Mouse (Mus musculus) hindbrain, postnatal 0 days (tissue): ENCODE data around the gene Snx4. TPM values are rescaled to one million over a fixed set of nuclear protein-coding genes. Genes with fewer than 3 reads are reported as not detected.

Experiments used
- ATAC-seq: fragments of 200-750 bp; cut with Nextera tagmentation; 2 replicates; pipeline ENCODE4 v1.8.0; 2017; ENCODE audit warnings: mild to moderate bottlenecking, moderate TSS enrichment, moderate library complexity
- DNase-seq: peaks from one replicate; pipeline ENCODE4 v3.0.0-alpha.2; 2015; ENCODE audit warnings: low spot score
- H3K27ac ChIP-seq: fragments of 300-500 bp; sonication (generic); 2 replicates; pipeline ENCODE4 v1.5.1; 2014; ENCODE audit warnings: mild to moderate bottlenecking
- H3K27me3 ChIP-seq: fragments of 300-500 bp; sonication (generic); 2 replicates; pipeline ENCODE4 v1.6.1; 2014; ENCODE audit warnings: low read length, mixed read lengths; ENCODE audit not compliant: insufficient read depth
- H3K36me3 ChIP-seq: fragments of 300-500 bp; sonication (generic); 2 replicates; pipeline ENCODE4 v1.6.1; 2014; ENCODE audit warnings: low read length, mixed read lengths; ENCODE audit not compliant: insufficient read depth
- H3K4me1 ChIP-seq: fragments of 300-500 bp; sonication (generic); 2 replicates; pipeline ENCODE4 v1.6.1; 2014; ENCODE audit warnings: antibody characterized with exemption, low read length, mixed read lengths; ENCODE audit not compliant: insufficient read depth
- H3K4me2 ChIP-seq: fragments of 300-500 bp; sonication (generic); 2 replicates; pipeline ENCODE4 v1.6.1; 2014; ENCODE audit warnings: low read depth, mild to moderate bottlenecking, low read length, moderate library complexity, mixed read lengths
- H3K4me3 ChIP-seq: fragments of 300-500 bp; sonication (generic); 2 replicates; pipeline ENCODE4 v1.5.1; 2014; ENCODE audit warnings: low read length
- H3K9ac ChIP-seq: fragments of 300-500 bp; sonication (generic); replicated peaks from 2 replicates; pipeline ENCODE4 v1.6.1; 2014; ENCODE audit warnings: mild to moderate bottlenecking, low read length, moderate library complexity, mixed read lengths
- H3K9me3 ChIP-seq: fragments of 300-500 bp; sonication (generic); 2 replicates; pipeline ENCODE4 v1.6.1; 2016; ENCODE audit warnings: low read length, mixed read lengths
- CTCF ChIP-seq: IDR thresholded peaks from 2 replicates; pipeline ENCODE4 v1.5.1; 2016; ENCODE audit warnings: antibody characterized with exemption, control low read depth, low read depth
- WGBS: fragments of 180-500 bp; shearing (Covaris S2); extraction: QIAGEN DNeasy Blood & Tissue Kit; methylation state at CpG from one replicate; pipeline ENCODE4 v1.1.7; 2014; 5-methylcytosine and 5-hydroxymethylcytosine counted together
- polyA plus RNA-seq: library from polyadenylated mRNA; unstranded; fragments of >200 nt; fragmentation: Nextera tagmentation; extraction: Ambion mirVana; gene quantifications from 2 replicates; pipeline ENCODE4 v1.2.1, GENCODE M21; 2015
- total RNA-seq: library from RNA; depleted of rRNA; stranded (reverse); fragments of >200 nt; gene quantifications from 2 replicates; pipeline ENCODE4 v1.2.3, GENCODE M21; 2014

Snx4 gene
- total and polyA plus RNA-seq, 2 experiments from 2014 or later: 46.4 to 103 TPM

DNA sequence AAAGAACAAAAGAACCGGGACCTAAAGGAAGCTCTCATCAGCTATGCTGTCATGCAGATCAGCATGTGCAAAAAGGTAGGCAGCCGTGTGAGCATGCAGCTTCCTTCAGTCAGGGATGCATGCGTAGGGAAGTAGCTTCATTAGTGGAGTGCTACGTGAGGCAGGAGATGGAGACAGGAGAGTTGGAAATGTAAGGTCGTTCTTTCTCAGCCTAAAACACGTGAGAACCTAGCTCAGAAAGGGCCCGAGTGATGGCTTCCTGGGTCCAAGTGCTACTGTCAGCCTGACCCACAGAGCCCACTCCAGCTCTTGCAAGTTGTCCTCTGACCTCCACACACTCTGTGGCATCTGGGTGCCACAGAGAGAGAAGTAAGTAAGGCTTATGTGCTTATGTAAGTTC, 43.4 kb downstream of the Snx4 start:
- no peak for TF ChIP-seq CTCF
- WGBS: 96% methylated on average over 7 of the region's 7 CpGs
- H3K27ac ChIP-seq: no peak overlapping the region
- peaks cover 71% of the 10 kb centered on the region for H3K36me3 ChIP-seq
- no peak overlapping the region for H3K4me2 ChIP-seq
- no peaks in the 10 kb centered on the region for H3K4me1 ChIP-seq
- no peak overlapping the region for H3K9ac ChIP-seq
- ATAC-seq (no peak), DNase-seq (no peak)
- H3K4me3 ChIP-seq: no peak overlapping the region
- no peaks in the 10 kb centered on the region for H3K9me3 ChIP-seq
- H3K27me3 ChIP-seq: no peaks in the 10 kb centered on the region

DNA sequence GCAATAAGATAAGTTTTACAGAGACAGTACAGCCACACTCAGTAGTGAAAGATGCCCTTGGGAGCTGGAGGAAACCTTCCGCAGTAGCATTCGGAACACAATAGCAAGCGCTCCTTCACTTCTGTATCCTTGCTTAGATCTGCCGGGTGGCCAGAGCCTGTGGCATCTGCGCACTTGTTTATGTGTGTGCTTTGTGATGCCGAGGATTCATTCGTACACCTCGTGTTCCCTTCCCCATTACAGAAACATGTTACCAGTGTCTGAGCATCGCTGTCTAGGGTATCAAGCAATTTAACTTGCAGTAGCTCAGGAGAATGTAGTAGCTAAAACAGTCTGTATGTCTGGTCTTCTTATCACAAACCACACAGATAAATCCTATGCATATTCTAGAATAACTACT, 44.1 kb downstream of the Snx4 start:
- ATAC-seq: no peak
- no peak for TF ChIP-seq CTCF

GRCm38 (mm10) chr16:33297493-33297892, 46.3 kb downstream of the Snx4 start:
- ATAC-seq: no peak

More for the DNA sequence above, 44.1 kb downstream of the Snx4 start:
- DNase-seq: no peak
- H3K9me3 ChIP-seq: no peaks in the 10 kb centered on the region
- WGBS: 95% methylated on average over 9 of the region's 9 CpGs
- no peak overlapping the region for H3K4me2 ChIP-seq
- H3K36me3 ChIP-seq: peaks cover 69% of the 10 kb centered on the region
- no peak overlapping the region for H3K9ac ChIP-seq
- H3K4me1 ChIP-seq: no peaks in the 10 kb centered on the region
- no peak overlapping the region for H3K27ac ChIP-seq
- no peak overlapping the region for H3K4me3 ChIP-seq
- H3K27me3 ChIP-seq: no peaks in the 10 kb centered on the region

DNA sequence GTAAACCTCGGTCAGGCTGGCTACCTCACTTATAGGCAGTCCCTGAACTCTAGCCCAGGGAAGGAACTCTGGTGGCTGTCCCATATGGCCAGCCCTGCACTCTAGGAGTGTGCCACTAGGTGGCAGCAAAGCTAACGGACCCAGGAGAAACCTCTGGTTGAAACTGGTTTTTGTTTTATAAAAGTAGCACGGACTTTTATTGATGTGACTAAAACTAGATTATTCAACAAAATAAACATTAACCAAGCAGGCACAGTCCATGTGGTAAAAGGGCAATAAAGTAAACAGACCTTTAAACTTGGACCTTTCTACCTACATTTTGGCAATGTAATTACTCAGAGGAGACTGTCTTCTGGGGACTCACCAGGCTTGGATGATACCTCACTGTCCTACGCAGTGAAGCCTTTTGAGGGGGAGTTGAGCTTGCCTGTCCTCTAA, 55.4 kb downstream of the Snx4 start:
- Histone ChIP-seq H3K36me3 (peaks cover 6% of the 10 kb centered on the region; the same call in 1 of the 2 replicates), H3K4me1 (no peaks in the 10 kb centered on the region), H3K9ac (no peak overlapping the region), H3K4me3 (no peak overlapping the region), H3K27me3 (no peaks in the 10 kb centered on the region), H3K4me2 (0 out of 2 replicates have a peak overlapping the region, but pooled peaks have one; percentile 29), H3K9me3 (no peaks in the 10 kb centered on the region), H3K27ac (no peak overlapping the region)
- DNase-seq (peak; percentile 83), ATAC-seq (peak; percentile 62)
- WGBS: 5% methylated on average over 4 of the region's 4 CpGs
- TF ChIP-seq CTCF: peak; percentile 95

More at GRCm38 (mm10) chr16:33297493-33297892, 46.3 kb downstream of the Snx4 start:
- 97% methylated on average over 1 of the region's 1 CpGs for WGBS
- no peak overlapping the region for H3K4me2 ChIP-seq
- DNase-seq: no peak
- H3K36me3 ChIP-seq: peaks cover 48% of the 10 kb centered on the region
- H3K9ac ChIP-seq: no peak overlapping the region
- H3K4me1 ChIP-seq: no peaks in the 10 kb centered on the region
- no peak overlapping the region for H3K4me3 ChIP-seq
- TF ChIP-seq CTCF: no peak
- H3K27me3 ChIP-seq: no peaks in the 10 kb centered on the region
- no peak overlapping the region for H3K27ac ChIP-seq
- no peaks in the 10 kb centered on the region for H3K9me3 ChIP-seq

- no peaks in the 10 kb centered on the region for H3K4me1 ChIP-seq
- H3K27ac ChIP-seq: no peak overlapping the region
- ATAC-seq: no peak; the same call in 1 of the 2 replicates
- H3K36me3 ChIP-seq: peaks cover 6% of the 10 kb centered on the region; the same call in 1 of the 2 replicates
- TF ChIP-seq CTCF: no peak
- H3K9ac ChIP-seq: no peak overlapping the region
- no peak overlapping the region for H3K4me3 ChIP-seq
- no peak overlapping the region for H3K4me2 ChIP-seq
- WGBS: 53% methylated on average over 7 of the region's 7 CpGs
- no peaks in the 10 kb centered on the region for H3K9me3 ChIP-seq
- DNase-seq: no peak
- no peaks in the 10 kb centered on the region for H3K27me3 ChIP-seq
These were observed 56.5 kb downstream of the Snx4 start for GRCm38 (mm10) chr16:33307761-33308160.

- TF ChIP-seq CTCF: no peak
- ATAC-seq: no peak
- Histone ChIP-seq H3K36me3 (peaks cover 6% of the 10 kb centered on the region; the same call in 1 of the 2 replicates), H3K9ac (no peak overlapping the region), H3K27ac (no peak overlapping the region), H3K4me3 (no peak overlapping the region), H3K4me1 (no peaks in the 10 kb centered on the region), H3K4me2 (no peak overlapping the region), H3K9me3 (no peaks in the 10 kb centered on the region), H3K27me3 (no peaks in the 10 kb centered on the region)
- no peak for DNase-seq
- 79% methylated on average over 3 of the region's 3 CpGs for WGBS
These were observed 57.8 kb downstream of the Snx4 start for GRCm38 (mm10) chr16:33309066-33309465.

GRCm38 (mm10) chr16:33315611-33316010, 64.4 kb downstream of the Snx4 start:
- no peaks in the 10 kb centered on the region for H3K27me3 ChIP-seq
- H3K9ac ChIP-seq: no peak overlapping the region
- H3K9me3 ChIP-seq: no peaks in the 10 kb centered on the region
- no peak overlapping the region for H3K4me2 ChIP-seq
- no peak overlapping the region for H3K4me3 ChIP-seq
- no peak for ATAC-seq
- no peak overlapping the region for H3K27ac ChIP-seq
- no peaks in the 10 kb centered on the region for H3K36me3 ChIP-seq
- DNase-seq: no peak
- no peak for TF ChIP-seq CTCF
- 91% methylated on average over 4 of the region's 4 CpGs for WGBS
- H3K4me1 ChIP-seq: no peaks in the 10 kb centered on the region
